Mouse (Mus musculus) testis, adult 2 months (tissue): ENCODE results near the gene 1600002K03Rik. TPM values are rescaled to one million over a fixed set of nuclear protein-coding genes. Genes with fewer than 3 reads are reported as not detected.
A peak's percentile ranks its signal among the peaks of the same experiment; 100 is the strongest.

Experiments used
- H3K27ac ChIP-seq: fragments of 200-500 bp; 2 replicates; pipeline ENCODE4 v1.5.1; 2012; ENCODE audit warnings: low read depth, low read length; ENCODE audit not compliant: control insufficient read depth, insufficient read depth
- H3K27me3 ChIP-seq: fragments of 200-500 bp; 2 replicates; pipeline ENCODE4 v1.6.1; 2012; ENCODE audit warnings: mild to moderate bottlenecking, low read length, moderate library complexity; ENCODE audit not compliant: control insufficient read depth, insufficient read depth
- H3K36me3 ChIP-seq: fragments of 200-500 bp; 2 replicates; pipeline ENCODE4 v1.6.1; 2012; ENCODE audit warnings: mild to moderate bottlenecking, low read length; ENCODE audit not compliant: control insufficient read depth, insufficient read depth
- H3K4me1 ChIP-seq: fragments of 200-500 bp; 2 replicates; pipeline ENCODE4 v1.6.1; 2012; ENCODE audit warnings: low read length; ENCODE audit not compliant: control insufficient read depth, insufficient read depth
- H3K4me3 ChIP-seq: fragments of 200-500 bp; 2 replicates; pipeline ENCODE4 v1.5.1; 2012; ENCODE audit warnings: low read depth, mild to moderate bottlenecking, low read length, moderate library complexity, mixed read lengths; ENCODE audit not compliant: control insufficient read depth
- CTCF ChIP-seq: fragments of 200-500 bp; IDR thresholded peaks from 2 replicates; pipeline ENCODE4 v1.5.1; 2012; ENCODE audit warnings: low read depth, mild to moderate bottlenecking, inconsistent platforms, low read length, moderate library complexity; ENCODE audit not compliant: control insufficient read depth, insufficient read depth, insufficient replicate concordance
- POLR2A ChIP-seq: fragments of 200-500 bp; IDR thresholded peaks from 2 replicates; pipeline ENCODE4 v1.6.1; 2012; ENCODE audit warnings: low read depth, mild to moderate bottlenecking, inconsistent platforms, low read length, moderate library complexity; ENCODE audit not compliant: control insufficient read depth
- polyA plus RNA-seq: library from polyadenylated mRNA; depleted of rRNA; stranded (reverse); fragments of >200 nt; gene quantifications from 2 replicates; pipeline ENCODE4 v1.2.3, GENCODE M21; 2012; rRNA removed

Gene 1600002K03Rik
- polyA plus RNA-seq = 7.4 and 7.9 TPM in 2 replicates

- Histone ChIP-seq H3K4me1 (peaks cover 23% of the 10 kb centered on the region), H3K36me3 (peaks cover 4% of the 10 kb centered on the region), H3K27me3 (no peaks in the 10 kb centered on the region), H3K27ac (peak within 1 kb of the TSS; percentile 82), H3K4me3 (peak within 1 kb of the TSS; percentile 88)
- TF ChIP-seq CTCF (no peak), POLR2A (peak; percentile 59)
These were observed at the start of gene 1600002K03Rik for GRCm38 (mm10) chr10:80172527-80173292. 1600002K03Rik (plus strand) TSS chr10:80172944.

GRCm38 (mm10) chr10:80123932-80124562 lies 48.7 kb upstream of the 1600002K03Rik start:
- no peak for TF ChIP-seq POLR2A
- TF ChIP-seq CTCF = no peak
- Histone ChIP-seq H3K4me1 (0 out of 2 replicates have a peak, but pooled peaks cover 2% of the 10 kb centered on the region), H3K27me3 (no peaks in the 10 kb centered on the region), H3K27ac (no peak overlapping the region), H3K4me3 (no peak overlapping the region), H3K36me3 (no peaks in the 10 kb centered on the region; the same call in none of the 2 replicates)

GRCm38 (mm10) chr10:80127920-80128319 lies 44.8 kb upstream of the 1600002K03Rik start:
- H3K4me1 ChIP-seq = peaks cover 3% of the 10 kb centered on the region; the same call in 1 of the 2 replicates
- H3K27me3 ChIP-seq = no peaks in the 10 kb centered on the region
- no peak overlapping the region for H3K27ac ChIP-seq
- TF ChIP-seq CTCF = no peak
- no peak for TF ChIP-seq POLR2A
- no peak overlapping the region for H3K4me3 ChIP-seq
- H3K36me3 ChIP-seq = no peaks in the 10 kb centered on the region; the same call in 1 of the 2 replicates

GRCm38 (mm10) chr10:80129846-80130245 lies 42.9 kb upstream of the 1600002K03Rik start:
- Histone ChIP-seq H3K27me3 (no peaks in the 10 kb centered on the region), H3K36me3 (no peaks in the 10 kb centered on the region; the same call in 1 of the 2 replicates), H3K4me1 (peaks cover 3% of the 10 kb centered on the region; the same call in 1 of the 2 replicates), H3K27ac (no peak overlapping the region), H3K4me3 (no peak overlapping the region)
- TF ChIP-seq CTCF (no peak), POLR2A (no peak)

GRCm38 (mm10) chr10:80130403-80131031 lies 42.2 kb upstream of the 1600002K03Rik start:
- Histone ChIP-seq H3K27me3 (no peaks in the 10 kb centered on the region), H3K4me3 (no peak overlapping the region), H3K27ac (no peak overlapping the region), H3K4me1 (peaks cover 3% of the 10 kb centered on the region; the same call in 1 of the 2 replicates), H3K36me3 (no peaks in the 10 kb centered on the region; the same call in 1 of the 2 replicates)
- TF ChIP-seq CTCF = no peak
- no peak for TF ChIP-seq POLR2A

- TF ChIP-seq POLR2A (peak; percentile 22; the same call in 1 of the 2 replicates), CTCF (peak; percentile 19; the same call in 1 of the 2 replicates)
- Histone ChIP-seq H3K27ac (no peak overlapping the region), H3K4me3 (peak overlapping the region; percentile 50)
These were observed 41.3 kb upstream of the 1600002K03Rik start for GRCm38 (mm10) chr10:80131316-80131951.

More at GRCm38 (mm10) chr10:80131316-80131951, 41.3 kb upstream of the 1600002K03Rik start:
- H3K36me3 ChIP-seq = no peaks in the 10 kb centered on the region; the same call in 1 of the 2 replicates
- no peaks in the 10 kb centered on the region for H3K27me3 ChIP-seq
- H3K4me1 ChIP-seq = peaks cover 3% of the 10 kb centered on the region; the same call in 1 of the 2 replicates
